Mouse (Mus musculus) kidney, embryonic 14.5 days (tissue): ENCODE measurements around the gene Pld6. TPM values are rescaled to one million over a fixed set of nuclear protein-coding genes. Genes with fewer than 3 reads are reported as not detected.

ENCODE experiments used
- polyA plus RNA-seq: library from polyadenylated mRNA; unstranded; fragments of >200 nt; fragmentation: Nextera tagmentation; extraction: Ambion mirVana; gene quantifications from 2 replicates; pipeline ENCODE4 v1.2.1, GENCODE M21; 2014

The Pld6 gene
- polyA plus RNA-seq, 1 experiment from 2014 or later: 1.4 TPM

Other genes with a start within 250 kb of the Pld6 start
- 0.10 and 0.22 TPM in 2 replicates for gene Nlrp3, start 246.1 kb downstream of the Pld6 start, polyA plus RNA-seq
- not detected in 2 replicates for gene Olfr222, start 211.4 kb downstream of the Pld6 start, polyA plus RNA-seq
- gene Olfr223, start 194.4 kb downstream of the Pld6 start, polyA plus RNA-seq: not detected in 2 replicates
- 53.4 and 64.1 TPM in 2 replicates for gene Mprip, start 126.3 kb downstream of the Pld6 start, polyA plus RNA-seq
- 18.9 and 30.2 TPM in 2 replicates for gene Flcn, start 22.4 kb upstream of the Pld6 start, polyA plus RNA-seq
- gene Nt5m, start 51.8 kb upstream of the Pld6 start, polyA plus RNA-seq: 35.0 and 36.0 TPM in 2 replicates
- 240 and 241 TPM in 2 replicates for gene Cops3, start 52.2 kb upstream of the Pld6 start, polyA plus RNA-seq
- 41.3 and 43.7 TPM in 2 replicates for gene Med9, start 160.6 kb upstream of the Pld6 start, polyA plus RNA-seq
- gene Rasd1, start 177.3 kb upstream of the Pld6 start, polyA plus RNA-seq: 3.0 and 3.6 TPM in 2 replicates